Mouse (Mus musculus): Measurements from ENCODE around the gene Arhgap15.

GRCm38 (mm10) chr2:44274425-44274824 lies 525.8 kb downstream of the Arhgap15 start:
- no peak for TF ChIP-seq CTCF (IDR thresholded peaks at IDR 0.05; ENCODE audit: low read depth)
- TF ChIP-seq EP300 (IDR thresholded peaks at IDR 0.05; ENCODE audit: low read depth), result no peak
